Mouse (Mus musculus) kidney, adult 8-10 months (tissue): ENCODE data around the gene Ncoa3.

ENCODE experiments used
- DNase-seq, 2 experiments: peaks; one replicate each; pipeline ENCODE4 v3.0.0; 2022

The Ncoa3 gene

GRCm38 (mm10) chr2:166007046-166007445 is 14.6 kb downstream of the Ncoa3 start:
- DNase-seq, result no peak

- no peak for DNase-seq
These were observed 16.3 kb downstream of the Ncoa3 start for GRCm38 (mm10) chr2:166008558-166009392.

- no peak for DNase-seq
These were observed 17.0 kb downstream of the Ncoa3 start for GRCm38 (mm10) chr2:166009393-166009947.

- DNase-seq, result no peak
These were observed 17.9 kb downstream of the Ncoa3 start for GRCm38 (mm10) chr2:166010321-166010720.

GRCm38 (mm10) chr2:166011422-166011821 is 19.0 kb downstream of the Ncoa3 start:
- DNase-seq, result no peak

GRCm38 (mm10) chr2:166012145-166012544 is 19.7 kb downstream of the Ncoa3 start:
- no peak for DNase-seq

GRCm38 (mm10) chr2:166018769-166019168 is 26.3 kb downstream of the Ncoa3 start:
- no peak for DNase-seq

- DNase-seq, result no peak
These were observed 27.6 kb downstream of the Ncoa3 start for GRCm38 (mm10) chr2:166020026-166020425.

- DNase-seq, result no peak
These were observed 28.7 kb downstream of the Ncoa3 start for GRCm38 (mm10) chr2:166021073-166021610.

GRCm38 (mm10) chr2:166021642-166022041 is 29.2 kb downstream of the Ncoa3 start:
- peak; percentile 70 for DNase-seq

- DNase-seq, result peak; percentile 67 to 85
These were observed 29.9 kb downstream of the Ncoa3 start for GRCm38 (mm10) chr2:166022327-166022726.

GRCm38 (mm10) chr2:166024079-166024478 is 31.6 kb downstream of the Ncoa3 start:
- DNase-seq, result no peak

- DNase-seq, result no peak
These were observed 32.2 kb downstream of the Ncoa3 start for GRCm38 (mm10) chr2:166024621-166025020.

GRCm38 (mm10) chr2:166025943-166026342 is 33.5 kb downstream of the Ncoa3 start:
- DNase-seq, result no peak

GRCm38 (mm10) chr2:166027834-166028233 is 35.4 kb downstream of the Ncoa3 start:
- no peak for DNase-seq

- no peak for DNase-seq
These were observed 36.8 kb downstream of the Ncoa3 start for GRCm38 (mm10) chr2:166029232-166029631.

- no peak for DNase-seq
These were observed 38.0 kb downstream of the Ncoa3 start for GRCm38 (mm10) chr2:166030256-166030995.

GRCm38 (mm10) chr2:166031120-166031929 is 38.9 kb downstream of the Ncoa3 start:
- peak; percentile 65 to 85 for DNase-seq

- no peak for DNase-seq
These were observed 40.2 kb downstream of the Ncoa3 start for GRCm38 (mm10) chr2:166032628-166033027.

- peak; percentile 53 to 63 for DNase-seq
These were observed 42.6 kb downstream of the Ncoa3 start for GRCm38 (mm10) chr2:166034967-166035490.

- DNase-seq, result peak; percentile 68 to 77
These were observed 43.3 kb downstream of the Ncoa3 start for GRCm38 (mm10) chr2:166035725-166036124.

- peak in 1 of 2 experiments; percentile 55 for DNase-seq
These were observed 47.2 kb downstream of the Ncoa3 start for GRCm38 (mm10) chr2:166039681-166040080.
